Mouse (Mus musculus): ENCODE measurements around the gene Galnt13. TPM values are rescaled to one million over a fixed set of nuclear protein-coding genes. Genes with fewer than 3 reads are reported as not detected.
A peak's percentile ranks its signal among the peaks of the same experiment; 100 is the strongest.
"Not testable (repeated sequence)": the region's sequence is repeated elsewhere in the genome, so short reads cannot be mapped to it uniquely, and the experiment has no call there.

Gene Galnt13
- total RNA-seq, 2 experiments from 2014 or later: 0.14 TPM

GRCm38 (mm10) chr2:54915088-54915670 is 479.1 kb downstream of the Galnt13 start:
- DNase-seq: no peak

GRCm38 (mm10) chr2:54936369-54936768 is 500.3 kb downstream of the Galnt13 start:
- no peak for DNase-seq

- no peak for DNase-seq
These were observed 501.2 kb downstream of the Galnt13 start for GRCm38 (mm10) chr2:54937306-54937705.

- no peak for DNase-seq
These were observed 502.0 kb downstream of the Galnt13 start for GRCm38 (mm10) chr2:54938075-54938474.

GRCm38 (mm10) chr2:54943386-54943785 is 507.3 kb downstream of the Galnt13 start:
- DNase-seq: no peak

- no peak for DNase-seq
These were observed 547.7 kb downstream of the Galnt13 start for GRCm38 (mm10) chr2:54983839-54984238.

GRCm38 (mm10) chr2:55022539-55022938 is 586.4 kb downstream of the Galnt13 start:
- DNase-seq: not testable (repeated sequence)

- no peak for DNase-seq
These were observed 598.5 kb downstream of the Galnt13 start for GRCm38 (mm10) chr2:55034610-55035009.

- DNase-seq: no peak
These were observed 629.6 kb downstream of the Galnt13 start for GRCm38 (mm10) chr2:55065469-55066315.

- DNase-seq: no peak
These were observed 649.5 kb downstream of the Galnt13 start for GRCm38 (mm10) chr2:55085580-55085979.

- no peak for DNase-seq
These were observed 651.9 kb downstream of the Galnt13 start for GRCm38 (mm10) chr2:55088034-55088433.

GRCm38 (mm10) chr2:55090332-55090731 is 654.2 kb downstream of the Galnt13 start:
- DNase-seq: peak; percentile 18

- DNase-seq: no peak
These were observed 655.4 kb downstream of the Galnt13 start for GRCm38 (mm10) chr2:55091495-55091894.

GRCm38 (mm10) chr2:55099100-55099499 is 663.0 kb downstream of the Galnt13 start:
- DNase-seq: no peak

- DNase-seq: peak; percentile 6
These were observed 665.2 kb downstream of the Galnt13 start for GRCm38 (mm10) chr2:55101279-55101678.

- no peak for DNase-seq
These were observed 667.4 kb downstream of the Galnt13 start for GRCm38 (mm10) chr2:55103521-55103920.

GRCm38 (mm10) chr2:55107828-55108227 is 671.7 kb downstream of the Galnt13 start:
- no peak for DNase-seq

GRCm38 (mm10) chr2:55153089-55153488 is 717.0 kb downstream of the Galnt13 start:
- no peak for DNase-seq

GRCm38 (mm10) chr2:55164781-55165180 is 728.7 kb downstream of the Galnt13 start:
- DNase-seq: no peak

All from gastrocnemius, postnatal 10 days (tissue).